Mouse (Mus musculus) heart, adult 2 months (tissue): ENCODE data around the gene Nfatc2.

Source experiments
- CTCF ChIP-seq: fragments of 200-600 bp; IDR thresholded peaks from 2 replicates; pipeline ENCODE4 v1.8.1; 2022; ENCODE audit warnings: antibody characterized with exemption, mild to moderate bottlenecking, moderate library complexity
- EP300 ChIP-seq: fragments of 200-500 bp; IDR thresholded peaks from 2 replicates; pipeline ENCODE4 v1.6.1; 2011; ENCODE audit warnings: low read depth, low read length, control low read depth; ENCODE audit not compliant: insufficient read depth
- POLR2A ChIP-seq: fragments of 200-500 bp; IDR thresholded peaks from 2 replicates; pipeline ENCODE4 v1.6.1; 2011; ENCODE audit warnings: mild to moderate bottlenecking, low read depth, low read length, control low read depth; ENCODE audit not compliant: insufficient read depth

DNA sequence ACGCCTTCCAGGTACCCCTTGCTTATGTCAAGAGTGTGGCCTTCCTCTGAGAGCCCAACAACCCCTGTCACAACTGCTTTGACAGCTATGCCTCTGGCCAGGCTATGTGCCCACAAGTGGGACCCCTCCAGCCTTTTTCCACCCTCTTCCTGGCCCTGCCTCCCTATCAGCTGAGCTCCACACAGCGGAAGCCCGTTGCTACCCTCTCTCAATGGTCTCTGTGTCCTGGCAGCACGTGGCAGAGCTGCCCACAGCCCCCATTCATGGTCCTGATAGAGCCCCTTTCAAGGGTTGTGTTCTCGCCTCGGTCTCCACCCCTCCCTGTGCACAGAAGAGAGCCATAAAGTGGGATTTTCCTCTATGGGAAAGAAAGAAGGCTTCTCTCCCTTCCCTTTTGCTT is 97.7 kb downstream of the Nfatc2 start:
- TF ChIP-seq POLR2A, result no peak
- TF ChIP-seq CTCF, result no peak
- TF ChIP-seq EP300, result no peak
